Mouse (Mus musculus) ES-E14 (cell line): ENCODE data around the gene Fxyd2. TPM values are rescaled to one million over a fixed set of nuclear protein-coding genes. Genes with fewer than 3 reads are reported as not detected.

Source experiments
- DNase-seq: peaks from one replicate; pipeline ENCODE4 v3.0.0-alpha.2; 2013; ENCODE audit warnings: low read depth, low spot score
- H3K27ac ChIP-seq: 2 replicates; pipeline ENCODE4 v1.5.1; 2012; ENCODE audit warnings: low read depth, mild to moderate bottlenecking, low read length, moderate library complexity, mixed read lengths; ENCODE audit not compliant: poor library complexity, insufficient read depth, severe bottlenecking
- H3K36me3 ChIP-seq: 2 replicates; pipeline ENCODE4 v1.6.1; 2012; ENCODE audit warnings: mild to moderate bottlenecking, low read length, moderate library complexity, mixed read lengths; ENCODE audit not compliant: control insufficient read depth, poor library complexity, insufficient read depth, severe bottlenecking
- H3K4me1 ChIP-seq, 2 experiments: fragments of 150-350 bp in 1 of 2; sonication (generic) in 1 of 2; 2 replicates each; pipeline ENCODE4 v1.6.1; 2012; ENCODE audit warnings: low read length in 2 of 2, mild to moderate bottlenecking in 1 of 2, mixed read lengths in 1 of 2; ENCODE audit not compliant: control insufficient read depth in 2 of 2, insufficient read depth in 2 of 2, poor library complexity in 1 of 2
- H3K4me3 ChIP-seq, 2 experiments: fragments of 150-350 bp in 1 of 2; sonication (generic) in 1 of 2; 2 replicates each; pipeline ENCODE4 v1.5.1; 2012; ENCODE audit warnings: low read length in 2 of 2, low read depth in 1 of 2, mild to moderate bottlenecking in 1 of 2, mixed read lengths in 1 of 2; ENCODE audit not compliant: insufficient read depth in 1 of 2, poor library complexity in 1 of 2, severe bottlenecking in 1 of 2
- H3K9ac ChIP-seq: 2 replicates; pipeline ENCODE4 v1.6.1; 2012; ENCODE audit warnings: low read depth, mild to moderate bottlenecking, low read length, mixed read lengths; ENCODE audit not compliant: poor library complexity, insufficient read depth, severe bottlenecking
- H3K9me3 ChIP-seq: fragments of 150-350 bp; sonication (generic); 2 replicates; pipeline ENCODE4 v1.6.1; 2012; ENCODE audit warnings: low read depth, mild to moderate bottlenecking, low read length; ENCODE audit not compliant: control insufficient read depth, insufficient read depth
- CHD2 ChIP-seq: IDR thresholded peaks from 2 replicates; pipeline ENCODE4 v1.6.1; 2014; ENCODE audit warnings: mild to moderate bottlenecking, low read depth, low read length, inconsistent platforms
- HCFC1 ChIP-seq: IDR thresholded peaks from 2 replicates; pipeline ENCODE4 v1.6.1; 2012; ENCODE audit warnings: low read length, inconsistent platforms, borderline replicate concordance; ENCODE audit not compliant: insufficient read depth
- MAFK ChIP-seq: IDR thresholded peaks from 2 replicates; pipeline ENCODE4 v1.6.1; 2014; ENCODE audit warnings: mild to moderate bottlenecking, low read depth, low read length, inconsistent platforms; ENCODE audit not compliant: insufficient read depth
- ZC3H11A ChIP-seq: IDR thresholded peaks from 2 replicates; pipeline ENCODE4 v1.6.1; 2012; ENCODE audit warnings: low read depth, mild to moderate bottlenecking, inconsistent platforms, low read length, borderline replicate concordance
- ZNF384 ChIP-seq: IDR thresholded peaks from 2 replicates; pipeline ENCODE4 v1.6.1; 2012; ENCODE audit warnings: low read depth, low read length, inconsistent platforms
- in situ Hi-C, 2 experiments: fragments of 600-800 bp; cut with MboI; formaldehyde crosslinking; loops; one replicate each; pipeline ENCODE4 v1.15.1; 2025; ENCODE audit warnings: low sequenced_read_pairs in 2 of 2, inconsistent platforms in 1 of 2; ENCODE audit not compliant: unreplicated experiment in 2 of 2
- total RNA-seq: library from RNA; depleted of rRNA; stranded (reverse); fragments of 300-350 nt; gene quantifications from 2 replicates; pipeline ENCODE4 v1.2.3, GENCODE M21; 2012; rRNA removed

The Fxyd2 gene
- total RNA-seq, 1 experiment = 2.2 TPM

GRCm38 (mm10) chr9:45454032-45454431, 54.6 kb downstream of the Fxyd2 start:
- Histone ChIP-seq H3K9me3 (no peaks in the 10 kb centered on the region), H3K4me3 (no peak overlapping the region), H3K36me3 (no peaks in the 10 kb centered on the region), H3K9ac (no peak overlapping the region), H3K27ac (no peak overlapping the region), H3K4me1 (no peaks in the 10 kb centered on the region)
- TF ChIP-seq ZC3H11A = no peak
- no peak for TF ChIP-seq ZNF384
- no peak for TF ChIP-seq HCFC1
- in situ Hi-C loops = no loop called here
- no peak for DNase-seq

DNA sequence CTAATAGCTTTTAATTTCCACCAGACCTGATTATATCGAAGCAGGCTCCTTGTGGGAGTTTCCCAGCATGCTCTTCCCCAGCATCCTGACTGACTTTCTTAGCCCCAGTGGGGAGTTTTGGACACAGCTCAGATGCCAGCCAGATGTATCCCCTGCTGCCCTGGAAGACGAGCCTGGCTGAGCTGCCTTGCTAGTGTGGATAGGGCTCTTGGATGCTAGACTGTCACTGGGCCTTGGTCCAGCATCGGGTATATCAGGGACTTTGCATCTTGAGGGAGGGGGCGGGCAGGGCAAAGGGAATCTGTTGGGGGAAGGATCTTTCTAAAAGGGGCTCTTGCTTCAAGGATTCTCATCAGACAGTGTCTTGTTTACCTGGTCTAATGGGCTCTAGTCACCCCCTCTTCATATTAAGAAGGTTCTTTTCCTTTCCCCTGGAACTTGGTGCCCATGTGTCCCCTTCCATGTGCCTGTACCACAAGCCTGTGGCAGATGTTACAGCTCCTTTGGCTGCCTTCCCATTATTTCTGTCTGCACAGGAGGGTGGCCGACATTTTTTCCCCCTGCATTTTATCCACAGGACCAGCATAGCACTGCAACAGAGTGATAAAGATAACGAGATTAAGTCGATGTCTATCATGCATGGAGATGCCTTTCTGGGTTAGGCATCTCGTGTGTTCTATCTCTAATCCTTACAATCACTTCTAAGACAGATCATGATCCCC, 55.6 kb downstream of the Fxyd2 start:
- TF ChIP-seq CHD2 (no peak), MAFK (no peak), HCFC1 (no peak), ZNF384 (no peak)
- in situ Hi-C loops = no loop called here
- no peaks in the 10 kb centered on the region for H3K36me3 ChIP-seq

DNA sequence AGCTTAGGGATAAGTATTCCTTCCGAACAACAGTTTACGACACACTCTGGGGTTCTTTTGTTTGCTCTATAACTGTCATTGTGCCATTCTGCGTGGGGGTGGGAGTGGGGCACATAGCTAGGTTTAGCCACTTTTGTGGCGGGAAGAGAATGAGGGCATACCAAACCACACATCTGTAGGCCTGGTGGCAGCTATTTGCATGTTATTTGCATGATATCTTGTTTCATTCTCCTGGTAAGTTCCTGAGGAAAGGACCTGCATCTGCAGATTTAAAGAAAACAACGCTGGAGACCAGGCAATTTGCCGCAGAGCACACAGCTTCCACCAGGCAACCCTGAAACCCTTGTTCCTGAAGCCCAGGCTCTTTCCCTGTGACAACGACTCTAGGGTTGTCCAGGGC, 57.7 kb downstream of the Fxyd2 start:
- Histone ChIP-seq H3K9ac (no peak overlapping the region), H3K27ac (no peak overlapping the region), H3K9me3 (no peaks in the 10 kb centered on the region), H3K36me3 (no peaks in the 10 kb centered on the region), H3K4me1 (no peaks in the 10 kb centered on the region), H3K4me3 (no peak overlapping the region)
- no peak for DNase-seq
- TF ChIP-seq CHD2 = no peak
- no peak for TF ChIP-seq ZC3H11A
- in situ Hi-C loops = no loop called here

More for the DNA sequence above, 55.6 kb downstream of the Fxyd2 start:
- DNase-seq = no peak
- H3K27ac ChIP-seq = no peak overlapping the region
- no peaks in the 10 kb centered on the region for H3K9me3 ChIP-seq
- H3K4me3 ChIP-seq = no peak overlapping the region
- H3K9ac ChIP-seq = no peak overlapping the region
- no peaks in the 10 kb centered on the region for H3K4me1 ChIP-seq

- no peak for DNase-seq
- H3K4me3 ChIP-seq = no peak overlapping the region
- no peak overlapping the region; the same call in 1 of the 2 replicates for H3K9ac ChIP-seq
- H3K9me3 ChIP-seq = no peaks in the 10 kb centered on the region
- H3K4me1 ChIP-seq = no peaks in the 10 kb centered on the region
- H3K36me3 ChIP-seq = no peaks in the 10 kb centered on the region
- in situ Hi-C loops = no loop called here
- TF ChIP-seq ZC3H11A (no peak), ZNF384 (no peak), HCFC1 (no peak), CHD2 (no peak), MAFK (no peak)
- no peak overlapping the region for H3K27ac ChIP-seq
Observed at GRCm38 (mm10) chr9:45458363-45458762, 58.9 kb downstream of the Fxyd2 start.

Other genes starting within 250 kb of the Fxyd2 start
- not detected in 2 replicates for gene BC049352, start 217.7 kb upstream of the Fxyd2 start, total RNA-seq
- 0.32 and 0.36 TPM in 2 replicates for gene Tmprss4, start 195.6 kb upstream of the Fxyd2 start, total RNA-seq
- 0.13 TPM in 1 of 2 replicates, not detected in the other for gene Il10ra, start 130.5 kb upstream of the Fxyd2 start, total RNA-seq
- gene Tmprss13, start 80.6 kb upstream of the Fxyd2 start, total RNA-seq = 0.22 and 0.90 TPM in 2 replicates
- 98.9 and 211 TPM in 2 replicates for gene Fxyd6, start 29.5 kb upstream of the Fxyd2 start, total RNA-seq
- gene Dscaml1, start 27.0 kb downstream of the Fxyd2 start, total RNA-seq = 1.3 and 6.7 TPM in 2 replicates